In genomic region chr16:95848555-95849082, GRCm38 (mm10) we compare ENCODE assay signal across 8 mouse cellular contexts.
DNase-seq lines count a peak whose midpoint lies in the region; ATAC-seq and TF ChIP-seq lines count a peak whose summit lies in the region.

No protein-coding gene starts in this region.

- TF ChIP-seq CTCF in brain, embryonic 14.5 days (IDR thresholded peaks at IDR 0.05; ENCODE audit: borderline replicate concordance, extremely low read depth, insufficient read depth, insufficient read length), result no peak

- no peak overlapping the region for H3K9ac ChIP-seq in heart, embryonic 14.5 days (ENCODE audit: low read length)

- no peaks in the 10 kb centered on the region for H3K36me3 ChIP-seq in heart, embryonic 14.5 days (ENCODE audit: control insufficient read depth, insufficient read depth, low read length)

- TF ChIP-seq POLR2A in brain, embryonic 14.5 days (IDR thresholded peaks at IDR 0.05; ENCODE audit: borderline replicate concordance, extremely low read depth, insufficient read depth, insufficient read length, poor library complexity, severe bottlenecking), result no peak

- intact Hi-C loops in heart, postnatal 25 days (cut with DNase I), result loop anchor here (2.0 kb wide), 1 partner anchor 14 kb away; no protein-coding TSS in a partner anchor

- no peak overlapping the region for H3K4me3 ChIP-seq in heart, embryonic 14.5 days (ENCODE audit: control insufficient read depth in 1 of 2, insufficient read depth in 1 of 2, low read depth in 1 of 2, low read length in 2 of 2)

- peaks cover 10 to 16% of the 10 kb centered on the region in 2 experiments for H3K4me1 ChIP-seq in heart, embryonic 14.5 days (ENCODE audit: control insufficient read depth in 2 of 2, insufficient read depth in 2 of 2, low read length in 2 of 2)

- no peak overlapping the region for H3K4me2 ChIP-seq in heart, embryonic 14.5 days (ENCODE audit: low read length)

- ATAC-seq in heart, embryonic 14.5 days (ENCODE audit: insufficient number of reproducible peaks, insufficient read depth, low FRiP score, low read depth), result no peak
- ATAC-seq in CD4-positive, CD25-positive, alpha-beta regulatory T cell, adult 4 months, result no peak

- H3K27ac ChIP-seq in heart, embryonic 14.5 days (replicated peaks in 1 of 2; ENCODE audit: control insufficient read depth in 1 of 2, insufficient read depth in 1 of 2, low read depth in 2 of 2, low read length in 2 of 2), result peak overlapping the region; percentile 18 to 53; a peak in 2 of 4 replicates

- no peak for DNase-seq in heart, postnatal 25 days (ENCODE audit: low spot score)
- DNase-seq in brain, embryonic 14.5 days (ENCODE audit: low read depth), result peak; percentile 48
- peak; percentile 93 for DNase-seq in forelimb bud, embryonic 11.5 days (ENCODE audit: low read depth, low spot score)
- DNase-seq in lung, postnatal 14 days, result peak; percentile 49
- no peak for DNase-seq in adrenal gland, postnatal 4 days (ENCODE audit: low spot score in 2 of 2)
- no peak for DNase-seq in layer of hippocampus, adult 11-12 months (ENCODE audit: low spot score)

- H3K27me3 ChIP-seq in heart, embryonic 14.5 days (ENCODE audit: control insufficient read depth, insufficient read depth, low read length), result no peaks in the 10 kb centered on the region

- no peaks in the 10 kb centered on the region for H3K9me3 ChIP-seq in heart, embryonic 14.5 days (ENCODE audit: control insufficient read depth, low read length)

- 39% methylated on average over 6 of the region's 6 CpGs for WGBS in heart, embryonic 14.5 days

Comparison
In these comparisons a context has a peak if more than half of its experiments do, and no peak if none do; other contexts are left out.
1. DNase-seq: peak in brain, embryonic 14.5 days (single experiment), forelimb bud, embryonic 11.5 days (single experiment) and lung, postnatal 14 days (single experiment); none in heart, postnatal 25 days (single experiment), adrenal gland, postnatal 4 days (0 of 2) and layer of hippocampus, adult 11-12 months (single experiment).